Mouse (Mus musculus): ENCODE data around the gene Olfr825.

The Olfr825 gene

GRCm38 (mm10) chr10:130166666-130167065 lies at the start of gene Olfr825:
Gene Olfr825, minus strand, starts transcription at chr10:130166766.

GRCm38 (mm10) chr10:130214303-130214702 lies 47.7 kb upstream of the Olfr825 start, which contains the start of gene Olfr827:
Gene Olfr827, minus strand, starts transcription at chr10:130214403.
- WGBS: 87% methylated on average over 1 of the region's 1 CpGs

- WGBS: 64% methylated on average over 1 of the region's 1 CpGs
These were observed 17.5 kb upstream of the Olfr825 start, which contains the start of gene Olfr826 for GRCm38 (mm10) chr10:130184086-130184485. Gene Olfr826, minus strand, starts transcription at chr10:130184186.

GRCm38 (mm10) chr10:130144121-130144520 lies 22.4 kb downstream of the Olfr825 start:
- WGBS: 80% methylated on average over 5 of the region's 5 CpGs

- 86% methylated on average over 5 of the region's 5 CpGs for WGBS
These were observed 24.1 kb downstream of the Olfr825 start for GRCm38 (mm10) chr10:130142481-130142880.

GRCm38 (mm10) chr10:130129900-130130299 lies 36.7 kb downstream of the Olfr825 start, which contains the start of gene Olfr824:
Gene Olfr824, minus strand, starts transcription at chr10:130130000.

GRCm38 (mm10) chr10:130116045-130116444 lies 50.5 kb downstream of the Olfr825 start:
- WGBS: 70% methylated on average over 3 of the region's 3 CpGs

- WGBS: 91% methylated on average over 1 of the region's 1 CpGs
These were observed 51.3 kb downstream of the Olfr825 start, which contains the start of gene Olfr823 for GRCm38 (mm10) chr10:130115283-130115682. Gene Olfr823, minus strand, starts transcription at chr10:130115383.
